ENCODE assay signal across 7 mouse cellular contexts in the genomic region with DNA sequence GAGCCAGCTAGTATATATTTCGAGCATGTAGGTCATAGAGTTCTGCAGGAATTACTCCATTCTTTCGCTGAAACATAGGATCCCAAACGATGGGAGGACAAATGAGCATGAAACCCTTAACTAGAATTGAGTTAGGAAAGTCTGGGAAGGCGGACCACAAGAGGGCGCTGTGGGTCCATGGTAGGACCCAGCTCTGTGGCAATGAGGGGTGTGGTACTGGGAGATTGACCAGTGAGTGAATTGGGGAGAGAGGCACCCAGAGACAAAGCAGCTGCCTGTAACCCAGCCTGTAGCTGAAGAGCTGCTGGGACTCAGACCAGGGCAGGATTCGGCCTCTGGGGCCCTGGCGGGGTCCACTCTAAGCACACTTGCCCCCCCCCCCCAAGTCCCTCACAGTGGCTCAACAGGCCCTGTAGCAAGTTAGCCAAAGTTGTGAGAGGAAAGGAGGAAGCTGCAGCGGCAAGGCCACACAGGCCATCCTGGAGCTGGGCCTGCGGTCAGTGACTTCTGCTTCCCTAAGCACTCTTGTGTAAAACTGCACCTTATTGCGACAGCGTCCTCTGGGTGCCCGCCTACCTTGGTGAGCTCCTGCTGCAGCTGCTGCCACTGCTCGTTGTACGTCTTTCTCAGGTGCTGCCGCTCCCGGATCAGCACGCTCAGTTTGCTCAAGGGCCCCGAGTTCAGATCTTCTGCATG. TPM values are rescaled to one million over a fixed set of nuclear protein-coding genes. Genes with fewer than 3 reads are reported as not detected.
A peak's percentile ranks its signal among the peaks of the same experiment; 100 is the strongest.
DNase-seq lines count a peak whose midpoint lies in the region; ATAC-seq and TF ChIP-seq lines count a peak whose summit lies in the region.

No protein-coding gene starts in this region.

- peak overlapping the region; percentile 16 for H3K4me3 ChIP-seq in intestine, embryonic 14.5 days (ENCODE audit: low read depth, low read length)
- peak overlapping the region; percentile 56 for H3K4me3 ChIP-seq in limb, embryonic 10.5 days
- 0 out of 2 replicates have a peak overlapping the region, but pooled peaks have one; percentile 4 for H3K4me3 ChIP-seq in midbrain, embryonic 12.5 days
- peak overlapping the region; percentile 66 for H3K4me3 ChIP-seq in small intestine, adult 2 months (ENCODE audit: low read depth, low read length)

- TF ChIP-seq CTCF in small intestine, adult 2 months (IDR thresholded peaks at IDR 0.05; ENCODE audit: extremely low read depth, insufficient read length, insufficient replicate concordance, low read depth, low read length) = peak; percentile 96

- H3K27ac ChIP-seq in intestine, embryonic 14.5 days (ENCODE audit: low read depth) = no peak overlapping the region
- peak overlapping the region; percentile 91 for H3K27ac ChIP-seq in limb, embryonic 10.5 days
- no peak overlapping the region for H3K27ac ChIP-seq in midbrain, embryonic 12.5 days (replicated peaks)
- peak overlapping the region; percentile 65 for H3K27ac ChIP-seq in small intestine, adult 2 months (ENCODE audit: insufficient read depth, low read depth, low read length)

- DNase-seq in adrenal gland, adult 2 months = peak; percentile 91
- DNase-seq in embryo, embryonic 11 days = peak; percentile 92
- peak; percentile 80 for DNase-seq in gastrocnemius, postnatal 25 days
- DNase-seq in intestine, embryonic 14.5 days (ENCODE audit: low spot score) = peak; percentile 98
- peak; percentile 98 for DNase-seq in limb, embryonic 10.5 days (ENCODE audit: low spot score)

- H3K4me1 ChIP-seq in intestine, embryonic 14.5 days (replicated peaks; ENCODE audit: control insufficient read depth, insufficient read depth, low read length) = no peaks in the 10 kb centered on the region
- H3K4me1 ChIP-seq in limb, embryonic 10.5 days = peaks cover 56% of the 10 kb centered on the region
- H3K4me1 ChIP-seq in midbrain, embryonic 12.5 days = peaks cover 25% of the 10 kb centered on the region
- H3K4me1 ChIP-seq in small intestine, adult 2 months (ENCODE audit: control insufficient read depth, insufficient read depth, insufficient read length, low read length) = peaks cover 10% of the 10 kb centered on the region; the same call in 1 of the 2 replicates

- ATAC-seq in intestine, embryonic 14.5 days (replicated peaks; ENCODE audit: low FRiP score, low TSS enrichment, low read depth) = peak; percentile 47; the same call in 1 of the 2 replicates
- ATAC-seq in midbrain, embryonic 12.5 days (ENCODE audit: low FRiP score, low read depth) = peak; percentile 76

- H3K4me2 ChIP-seq in intestine, embryonic 14.5 days (ENCODE audit: low read length) = peak overlapping the region; percentile 46
- H3K4me2 ChIP-seq in midbrain, embryonic 12.5 days (replicated peaks) = peak overlapping the region; percentile 49

- H3K27me3 ChIP-seq in intestine, embryonic 14.5 days (replicated peaks; ENCODE audit: control insufficient read depth, insufficient read depth, low read length) = no peaks in the 10 kb centered on the region
- H3K27me3 ChIP-seq in limb, embryonic 10.5 days (ENCODE audit: low read depth, poor library complexity, severe bottlenecking) = peaks cover 32% of the 10 kb centered on the region
- peaks cover 30% of the 10 kb centered on the region for H3K27me3 ChIP-seq in midbrain, embryonic 12.5 days
- no peaks in the 10 kb centered on the region for H3K27me3 ChIP-seq in small intestine, adult 2 months (ENCODE audit: control insufficient read depth, insufficient read depth, low read length)

- peaks cover 14% of the 10 kb centered on the region for H3K36me3 ChIP-seq in intestine, embryonic 14.5 days (ENCODE audit: control insufficient read depth, insufficient read depth, low read length)
- H3K36me3 ChIP-seq in limb, embryonic 10.5 days = peaks cover 45% of the 10 kb centered on the region
- peaks cover 12% of the 10 kb centered on the region for H3K36me3 ChIP-seq in midbrain, embryonic 12.5 days
- peaks cover 15% of the 10 kb centered on the region for H3K36me3 ChIP-seq in small intestine, adult 2 months (ENCODE audit: control insufficient read depth, insufficient read depth, low read length)

- no peaks in the 10 kb centered on the region for H3K9me3 ChIP-seq in intestine, embryonic 14.5 days (ENCODE audit: control insufficient read depth, low read length)
- no peaks in the 10 kb centered on the region for H3K9me3 ChIP-seq in limb, embryonic 10.5 days (replicated peaks)
- H3K9me3 ChIP-seq in midbrain, embryonic 12.5 days = no peaks in the 10 kb centered on the region

- no peak for TF ChIP-seq POLR2A in small intestine, adult 2 months (IDR thresholded peaks at IDR 0.05; ENCODE audit: low read depth, low read length)

- H3K9ac ChIP-seq in intestine, embryonic 14.5 days (ENCODE audit: low read length) = peak overlapping the region; percentile 43; the same call in 1 of the 2 replicates
- no peak overlapping the region for H3K9ac ChIP-seq in midbrain, embryonic 12.5 days (replicated peaks)

- 40% methylated on average over 18 of the region's 18 CpGs for WGBS in intestine, embryonic 14.5 days
- WGBS in limb, embryonic 10.5 days = 34% methylated on average over 18 of the region's 18 CpGs
- 32% methylated on average over 17 of the region's 18 CpGs for WGBS in midbrain, embryonic 12.5 days
- 31% methylated on average over 18 of the region's 18 CpGs for WGBS in small intestine, adult 2 months

RNA-seq across cellular contexts. Expression of a gene that starts 1.4 kb away (rescaled TPM):
- 10 to 100 TPM in 1 of 2 experiments, 1 to 10 TPM in 1; 7.9 to 13.0 TPM for total RNA-seq in adrenal gland, adult 2 months (2021)
- 13.1 and 14.8 TPM in 2 replicates for polyA plus RNA-seq in adrenal gland, adult 2 months (2012; rRNA removed)
- total RNA-seq in gastrocnemius, postnatal 25 days (2021) = 1 to 10 TPM; 3.3 to 3.4 TPM
- polyA plus RNA-seq in intestine, embryonic 14.5 days (2014; fragmentation: Nextera tagmentation; extraction: Ambion mirVana) = 8.0 and 10.1 TPM in 2 replicates
- polyA plus RNA-seq in limb, embryonic 10.5 days (2016; fragmentation: Nextera tagmentation; extraction: Ambion mirVana) = 7.6 and 13.2 TPM in 2 replicates
- 7.1 and 11.3 TPM in 2 replicates for polyA plus RNA-seq in midbrain, embryonic 12.5 days (2016; fragmentation: Nextera tagmentation; extraction: Ambion mirVana)
- polyA plus RNA-seq in small intestine, adult 2 months (2012; rRNA removed) = 15.2 and 16.6 TPM in 2 replicates

RNA-seq across cellular contexts. Expression of a gene that starts 15.2 kb away (rescaled TPM):
- total RNA-seq in adrenal gland, adult 2 months (2021) = 10 to 100 TPM; 77.2 to 99.3 TPM
- polyA plus RNA-seq in adrenal gland, adult 2 months (2012; rRNA removed) = 252 and 304 TPM in 2 replicates
- total RNA-seq in gastrocnemius, postnatal 25 days (2021) = 100 to 1,000 TPM; 138 to 146 TPM
- 17.4 and 18.8 TPM in 2 replicates for polyA plus RNA-seq in intestine, embryonic 14.5 days (2014; fragmentation: Nextera tagmentation; extraction: Ambion mirVana)
- polyA plus RNA-seq in limb, embryonic 10.5 days (2016; fragmentation: Nextera tagmentation; extraction: Ambion mirVana) = 19.7 and 23.1 TPM in 2 replicates
- polyA plus RNA-seq in midbrain, embryonic 12.5 days (2016; fragmentation: Nextera tagmentation; extraction: Ambion mirVana) = 23.1 and 26.0 TPM in 2 replicates
- polyA plus RNA-seq in small intestine, adult 2 months (2012; rRNA removed) = 16.8 and 30.2 TPM in 2 replicates

RNA-seq across cellular contexts. Expression of a gene that starts 18.9 kb away (rescaled TPM):
- total RNA-seq in adrenal gland, adult 2 months (2021) = 100 to 1,000 TPM; 158 to 185 TPM
- polyA plus RNA-seq in adrenal gland, adult 2 months (2012; rRNA removed) = 225 and 227 TPM in 2 replicates
- 10 to 100 TPM; 38.5 to 44.8 TPM for total RNA-seq in gastrocnemius, postnatal 25 days (2021)
- polyA plus RNA-seq in intestine, embryonic 14.5 days (2014; fragmentation: Nextera tagmentation; extraction: Ambion mirVana) = 10.3 and 10.6 TPM in 2 replicates
- polyA plus RNA-seq in limb, embryonic 10.5 days (2016; fragmentation: Nextera tagmentation; extraction: Ambion mirVana) = 8.8 and 9.4 TPM in 2 replicates
- 4.0 and 5.6 TPM in 2 replicates for polyA plus RNA-seq in midbrain, embryonic 12.5 days (2016; fragmentation: Nextera tagmentation; extraction: Ambion mirVana)
- polyA plus RNA-seq in small intestine, adult 2 months (2012; rRNA removed) = 75.2 and 117 TPM in 2 replicates

RNA-seq across cellular contexts. Expression of a gene that starts 43.5 kb away (rescaled TPM):
- 10 to 100 TPM; 45.5 to 50.8 TPM for total RNA-seq in adrenal gland, adult 2 months (2021)
- polyA plus RNA-seq in adrenal gland, adult 2 months (2012; rRNA removed) = 25.1 and 36.4 TPM in 2 replicates
- total RNA-seq in gastrocnemius, postnatal 25 days (2021) = 10 to 100 TPM; 21.6 to 22.8 TPM
- 19.8 and 19.9 TPM in 2 replicates for polyA plus RNA-seq in intestine, embryonic 14.5 days (2014; fragmentation: Nextera tagmentation; extraction: Ambion mirVana)
- 21.0 and 25.6 TPM in 2 replicates for polyA plus RNA-seq in limb, embryonic 10.5 days (2016; fragmentation: Nextera tagmentation; extraction: Ambion mirVana)
- polyA plus RNA-seq in midbrain, embryonic 12.5 days (2016; fragmentation: Nextera tagmentation; extraction: Ambion mirVana) = 24.3 and 24.8 TPM in 2 replicates
- 5.2 and 7.2 TPM in 2 replicates for polyA plus RNA-seq in small intestine, adult 2 months (2012; rRNA removed)

RNA-seq across cellular contexts. Expression of a gene that starts 45.6 kb away (rescaled TPM):
- total RNA-seq in adrenal gland, adult 2 months (2021) = 10 to 100 TPM; 66.5 to 73.0 TPM
- 69.1 and 76.9 TPM in 2 replicates for polyA plus RNA-seq in adrenal gland, adult 2 months (2012; rRNA removed)
- total RNA-seq in gastrocnemius, postnatal 25 days (2021) = 10 to 100 TPM; 11.6 to 12.6 TPM
- polyA plus RNA-seq in intestine, embryonic 14.5 days (2014; fragmentation: Nextera tagmentation; extraction: Ambion mirVana) = 29.9 and 34.2 TPM in 2 replicates
- 51.8 and 53.3 TPM in 2 replicates for polyA plus RNA-seq in limb, embryonic 10.5 days (2016; fragmentation: Nextera tagmentation; extraction: Ambion mirVana)
- polyA plus RNA-seq in midbrain, embryonic 12.5 days (2016; fragmentation: Nextera tagmentation; extraction: Ambion mirVana) = 51.4 and 54.9 TPM in 2 replicates
- polyA plus RNA-seq in small intestine, adult 2 months (2012; rRNA removed) = 37.1 and 66.6 TPM in 2 replicates

Comparison
In these comparisons a context has a peak if more than half of its experiments do, and no peak if none do; other contexts are left out.
1. H3K27ac ChIP-seq: peak in limb, embryonic 10.5 days (single experiment) and small intestine, adult 2 months (single experiment); none in intestine, embryonic 14.5 days (single experiment) and midbrain, embryonic 12.5 days (single experiment).
2. H3K4me3 ChIP-seq: peak in every context shown above with its lines; median percentile 66 in small intestine, adult 2 months; 56 in limb, embryonic 10.5 days; 16 in intestine, embryonic 14.5 days; 4 in midbrain, embryonic 12.5 days.
3. Peak in every context shown above with its lines, with median percentiles within 50 percentile points of each other: DNase-seq.